Mouse (Mus musculus) kidney, adult 11 months (tissue): ENCODE results near the gene Fndc10.
"Not testable (repeated sequence)": the region's sequence is repeated elsewhere in the genome, so short reads cannot be mapped to it uniquely, and the experiment has no call there.

Source experiments
- DNase-seq: peaks from one replicate; pipeline ENCODE4 v3.0.0; 2022

The Fndc10 gene

GRCm38 (mm10) chr4:155738262-155738661, 44.1 kb downstream of the Fndc10 start:
- no peak for DNase-seq

DNA sequence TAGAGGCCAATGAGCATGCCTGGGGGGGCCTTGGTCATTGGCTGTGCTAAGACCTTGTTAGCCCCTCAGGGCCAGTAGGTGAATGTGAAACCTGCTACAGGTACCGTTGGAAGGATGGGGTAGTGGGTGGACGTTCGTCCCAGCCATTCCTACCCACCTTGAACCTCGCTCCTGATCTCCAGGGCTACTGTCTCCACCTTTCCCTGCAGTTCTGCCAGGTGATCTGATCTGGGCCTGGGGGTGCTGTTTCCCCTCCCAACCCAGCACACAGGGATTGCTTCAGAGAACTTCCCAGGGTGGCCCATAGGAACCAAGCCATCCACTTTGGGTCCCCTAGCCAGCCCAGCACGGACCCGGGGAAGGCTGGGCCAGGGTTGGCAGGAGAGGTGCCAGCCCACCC, 45.0 kb downstream of the Fndc10 start:
- DNase-seq: no peak

DNA sequence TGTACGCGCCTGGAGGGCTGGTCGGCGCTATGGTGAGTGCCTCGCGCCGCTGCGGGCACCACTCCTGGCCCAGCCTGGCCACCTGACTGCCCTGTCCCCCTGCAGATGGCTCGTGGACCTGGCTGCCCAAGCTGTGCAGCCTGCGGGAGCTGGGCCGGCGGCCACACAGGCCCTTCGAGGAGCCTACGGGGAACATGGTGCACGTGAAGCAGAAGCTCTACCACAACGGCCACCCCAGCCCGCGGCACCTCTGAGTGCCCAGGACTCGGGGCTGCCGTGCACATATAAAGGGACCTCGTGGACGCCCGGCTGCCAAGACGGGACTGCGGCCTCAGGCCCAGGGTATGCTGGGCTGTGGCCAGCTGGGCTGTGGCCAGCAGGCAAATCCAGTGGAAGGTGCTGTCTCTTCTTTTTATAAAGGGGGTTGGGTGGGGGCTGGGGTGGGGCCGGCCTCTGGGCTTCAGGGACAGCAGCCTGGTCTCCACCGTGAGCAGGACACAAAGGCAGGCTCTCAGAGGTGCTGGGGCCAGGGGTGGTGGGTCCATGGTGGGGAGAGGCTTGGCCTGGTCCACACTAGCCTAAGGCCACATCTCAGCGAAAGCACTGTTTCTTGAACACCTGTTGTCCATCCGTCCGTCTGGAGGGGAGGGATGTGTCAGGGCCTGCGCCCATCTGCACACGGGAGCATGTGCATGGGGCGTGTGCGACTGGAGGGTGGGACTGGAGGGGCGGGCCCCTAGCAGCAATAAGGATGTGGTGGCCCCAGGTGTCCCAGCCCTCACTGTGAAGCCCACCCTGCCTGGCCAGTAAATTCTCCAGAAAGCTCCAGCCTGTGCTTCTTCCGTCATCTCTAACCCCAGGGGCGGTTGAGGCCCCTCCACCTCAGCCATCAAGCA, 45.8 kb downstream of the Fndc10 start:
- peak; percentile 27 for DNase-seq

DNA sequence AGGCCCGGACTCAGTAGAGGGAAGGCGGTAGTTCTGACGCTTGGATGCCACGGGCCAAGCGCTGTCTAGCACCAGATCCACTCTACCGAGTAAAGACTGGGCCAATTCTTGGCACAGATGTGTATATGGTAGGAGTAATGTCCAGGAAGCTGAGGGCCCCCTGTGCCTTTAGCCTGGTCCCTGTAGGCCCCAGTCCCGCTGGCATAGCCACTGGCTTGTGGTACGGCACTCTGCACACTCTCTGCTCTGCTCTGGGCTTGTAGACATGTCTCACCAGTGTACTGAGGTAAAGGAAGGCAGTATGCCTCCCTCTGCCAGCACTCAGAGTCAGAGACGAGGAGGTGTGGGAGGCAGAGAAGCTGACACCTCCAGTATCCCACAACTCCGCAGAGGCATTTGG, 46.5 kb downstream of the Fndc10 start:
- DNase-seq: not testable (repeated sequence)

GRCm38 (mm10) chr4:155742684-155743083, 48.5 kb downstream of the Fndc10 start:
- DNase-seq: no peak

DNA sequence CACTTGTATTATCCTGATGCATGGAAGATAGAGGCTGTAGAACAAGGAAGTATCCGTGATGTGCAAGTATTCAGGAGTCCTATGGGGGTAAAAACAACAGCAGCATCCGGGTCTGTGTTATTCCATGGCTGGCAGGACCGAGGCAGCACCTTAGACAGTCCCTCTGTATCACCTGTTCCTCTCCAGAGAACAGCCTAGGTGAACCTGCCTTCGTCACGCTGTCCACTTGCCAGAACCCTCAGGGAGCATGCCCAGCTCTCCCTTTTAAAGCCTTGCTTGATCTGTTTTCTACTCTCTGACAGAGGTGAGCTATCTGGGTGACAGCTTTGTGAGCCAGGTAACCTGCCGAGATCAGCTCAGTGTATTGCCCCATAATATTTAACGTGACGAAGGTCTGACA, 50.3 kb downstream of the Fndc10 start:
- DNase-seq: no peak

GRCm38 (mm10) chr4:155745136-155745535, 51.0 kb downstream of the Fndc10 start:
- no peak for DNase-seq
